Mouse (Mus musculus): ENCODE results near the gene Plpp7.

Plpp7 gene

DNA sequence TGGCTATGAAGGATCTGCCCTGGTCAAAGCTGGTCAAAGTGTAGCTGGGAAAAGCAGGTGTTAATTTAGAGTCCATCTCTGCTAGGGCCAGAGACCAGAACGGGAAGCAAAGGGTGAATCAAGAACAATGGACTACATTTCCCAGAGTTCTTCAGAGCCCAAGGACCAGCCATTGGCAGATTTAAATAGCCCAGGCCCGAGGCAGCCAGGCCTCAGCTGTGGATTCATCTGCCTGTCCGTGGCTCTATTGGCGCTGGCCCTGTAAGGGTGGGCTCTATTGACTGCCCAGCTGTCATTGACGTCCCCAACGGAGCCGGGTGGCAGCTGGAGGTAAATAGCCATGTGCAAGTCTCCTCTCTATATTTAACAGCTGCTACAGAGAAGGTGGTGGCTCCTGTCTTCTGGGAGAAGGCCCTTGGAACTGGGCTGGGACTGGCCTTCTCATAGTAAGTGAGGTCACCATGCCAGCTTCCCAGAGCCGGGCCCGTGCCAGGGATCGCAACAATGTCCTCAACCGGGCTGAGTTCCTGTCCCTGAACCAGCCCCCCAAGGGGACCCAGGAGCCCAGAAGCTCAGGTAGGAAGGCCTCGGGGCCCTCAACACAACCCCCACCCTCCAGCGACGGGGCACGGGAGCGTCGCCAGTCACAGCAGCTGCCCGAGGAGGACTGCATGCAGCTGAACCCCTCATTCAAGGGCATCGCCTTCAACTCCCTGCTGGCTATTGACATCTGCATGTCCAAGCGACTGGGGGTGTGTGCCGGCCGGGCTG lies at the start of gene Plpp7:
TSS of gene Plpp7 (plus strand) at position 178 of the 771 bp plus-strand sequence.
- in situ Hi-C loops (cut with MboI; ENCODE audit: unreplicated experiment in 2 of 2), result no loop called here

DNA sequence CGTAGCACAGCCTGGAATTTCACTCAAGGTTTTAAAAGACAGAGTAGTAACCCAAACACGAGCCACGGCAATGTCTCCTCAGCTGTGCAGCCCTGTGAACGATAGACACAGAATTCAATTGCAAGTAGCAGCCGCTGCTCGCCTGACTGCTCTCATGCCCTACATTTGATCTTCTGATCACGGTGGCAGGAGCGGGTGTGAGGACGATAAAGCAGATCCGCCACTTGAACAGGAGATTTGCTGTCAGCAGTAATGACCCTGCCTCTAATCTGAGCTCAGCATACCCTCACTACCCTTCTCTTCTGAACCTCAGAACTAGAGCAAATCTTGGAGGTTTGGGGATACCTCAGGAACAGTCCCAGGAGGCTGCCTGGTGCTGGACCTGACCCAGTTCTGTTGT lies 49.3 kb upstream of the Plpp7 start:
- in situ Hi-C loops (cut with MboI; ENCODE audit: unreplicated experiment in 2 of 2), result no loop called here

GRCm38 (mm10) chr2:32047323-32047722 lies 48.0 kb upstream of the Plpp7 start:
- in situ Hi-C loops (cut with MboI; ENCODE audit: unreplicated experiment in 2 of 2), result no loop called here

GRCm38 (mm10) chr2:32051791-32052190 lies 43.5 kb upstream of the Plpp7 start:
- in situ Hi-C loops (cut with MboI; ENCODE audit: unreplicated experiment in 2 of 2), result no loop called here

- in situ Hi-C loops (cut with MboI; ENCODE audit: unreplicated experiment in 2 of 2), result no loop called here
These were observed 42.9 kb upstream of the Plpp7 start for GRCm38 (mm10) chr2:32052418-32052817.

DNA sequence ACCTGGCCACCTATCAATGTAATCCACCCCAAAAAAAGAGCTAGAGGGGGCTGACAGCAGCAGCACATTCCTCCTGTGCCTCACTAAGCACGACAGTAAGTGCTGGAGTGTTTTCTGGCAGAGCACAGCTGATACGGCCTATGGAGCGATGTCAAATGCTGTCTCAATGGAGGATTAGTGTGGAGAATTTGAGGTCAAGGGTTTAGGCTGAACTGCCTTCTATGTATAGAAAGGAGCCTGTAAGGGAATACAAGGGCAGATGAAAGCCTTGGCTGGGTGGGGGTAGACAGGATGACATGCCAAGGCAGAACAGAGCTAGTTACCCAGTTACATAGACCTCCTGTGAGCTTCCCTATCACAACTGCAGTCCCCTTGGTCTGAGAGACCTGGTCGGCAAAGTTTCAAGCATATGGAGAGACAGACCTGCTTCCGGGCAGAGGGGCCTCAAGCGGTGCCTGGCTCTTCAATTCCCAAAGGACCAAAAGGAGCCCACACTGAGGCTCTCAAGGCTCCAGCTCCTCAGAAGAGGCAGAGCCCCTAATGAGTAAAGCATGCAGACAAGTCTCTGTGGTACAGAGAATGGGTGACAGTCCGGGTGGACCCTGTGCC lies 39.9 kb upstream of the Plpp7 start:
- in situ Hi-C loops (cut with MboI; ENCODE audit: unreplicated experiment in 2 of 2), result no loop called here

DNA sequence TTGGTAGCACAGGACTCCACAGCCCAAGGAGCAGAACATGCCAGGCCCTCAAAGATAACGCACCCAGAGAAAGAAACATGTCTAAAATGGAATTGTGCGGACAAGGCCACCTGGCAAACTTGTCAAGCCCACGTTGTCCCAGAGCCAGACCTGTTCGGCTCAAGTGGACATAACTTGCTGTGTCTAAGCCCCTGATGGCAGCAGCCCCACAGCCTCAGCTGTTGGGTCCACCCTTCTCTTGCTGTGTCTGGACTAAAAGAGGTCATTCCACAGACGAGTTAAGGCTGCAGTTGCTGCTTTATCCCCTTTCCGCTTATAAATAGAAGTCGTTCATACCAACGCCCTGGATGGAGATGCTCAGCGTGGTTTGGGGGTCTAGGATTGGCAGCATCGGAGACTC lies 38.8 kb upstream of the Plpp7 start:
- in situ Hi-C loops (cut with MboI; ENCODE audit: unreplicated experiment in 2 of 2), result no loop called here

DNA sequence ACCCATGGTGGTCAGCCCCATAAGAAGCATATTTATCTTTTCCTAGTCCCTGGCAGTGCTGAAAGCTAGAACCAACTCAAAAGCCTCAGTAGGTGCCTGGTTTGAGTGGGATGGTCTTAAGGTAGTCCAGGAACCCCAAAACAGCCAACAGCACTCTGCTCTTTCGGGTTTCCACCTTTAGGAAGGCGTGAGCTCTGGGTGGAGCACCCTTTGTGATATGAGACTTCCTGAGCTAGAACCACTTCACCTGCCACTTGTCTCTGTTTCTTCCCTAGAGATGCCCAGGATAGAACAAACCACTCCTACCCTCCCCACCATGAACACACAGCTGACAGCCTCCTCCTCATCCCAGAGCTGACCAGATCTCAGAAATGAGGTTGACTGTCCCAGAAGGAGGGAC lies 38.0 kb upstream of the Plpp7 start:
- in situ Hi-C loops (cut with MboI; ENCODE audit: unreplicated experiment in 2 of 2), result no loop called here

DNA sequence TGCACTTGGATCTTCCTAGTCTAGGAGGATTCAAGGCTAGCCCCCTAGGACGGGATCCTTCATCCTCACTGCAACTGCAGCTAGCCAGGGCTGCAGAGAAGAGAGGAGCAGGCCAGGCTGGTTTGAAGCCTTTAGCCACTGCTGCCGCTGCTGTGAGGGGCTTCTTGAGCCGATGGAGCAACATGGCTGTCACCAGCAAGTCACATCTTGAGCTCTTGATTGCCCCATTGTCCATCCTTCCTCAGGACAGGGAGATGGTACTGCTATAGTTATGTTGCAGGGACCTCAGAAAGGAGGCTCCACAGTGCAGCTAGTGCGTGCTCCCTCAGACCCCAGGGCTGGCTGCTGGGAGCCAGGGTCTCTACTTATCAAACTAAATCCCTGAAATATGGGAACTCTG lies 37.5 kb upstream of the Plpp7 start:
- in situ Hi-C loops (cut with MboI; ENCODE audit: unreplicated experiment in 2 of 2), result no loop called here

DNA sequence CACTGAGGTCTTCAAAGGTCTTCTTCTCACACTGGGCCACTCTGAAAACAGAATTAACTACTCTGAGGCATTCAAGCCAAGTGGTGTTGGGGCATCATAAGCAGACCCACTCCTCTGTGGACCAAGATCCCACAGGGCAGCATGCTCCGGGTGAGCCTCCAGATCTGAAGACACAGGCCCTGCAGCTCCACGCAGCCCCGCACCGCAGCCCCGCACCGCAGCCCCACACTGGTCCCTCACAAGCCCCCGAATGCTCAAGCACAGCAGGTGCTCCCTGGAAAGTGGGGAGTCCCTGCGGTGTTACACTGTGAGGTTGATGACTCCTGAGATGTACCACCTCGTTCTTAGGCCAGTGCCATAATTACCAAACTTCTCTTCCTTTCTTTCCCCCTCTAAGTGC lies 37.1 kb upstream of the Plpp7 start:
- in situ Hi-C loops (cut with MboI; ENCODE audit: unreplicated experiment in 2 of 2), result no loop called here

GRCm38 (mm10) chr2:32058716-32059115 lies 36.6 kb upstream of the Plpp7 start:
- in situ Hi-C loops (cut with MboI; ENCODE audit: unreplicated experiment in 2 of 2), result no loop called here

DNA sequence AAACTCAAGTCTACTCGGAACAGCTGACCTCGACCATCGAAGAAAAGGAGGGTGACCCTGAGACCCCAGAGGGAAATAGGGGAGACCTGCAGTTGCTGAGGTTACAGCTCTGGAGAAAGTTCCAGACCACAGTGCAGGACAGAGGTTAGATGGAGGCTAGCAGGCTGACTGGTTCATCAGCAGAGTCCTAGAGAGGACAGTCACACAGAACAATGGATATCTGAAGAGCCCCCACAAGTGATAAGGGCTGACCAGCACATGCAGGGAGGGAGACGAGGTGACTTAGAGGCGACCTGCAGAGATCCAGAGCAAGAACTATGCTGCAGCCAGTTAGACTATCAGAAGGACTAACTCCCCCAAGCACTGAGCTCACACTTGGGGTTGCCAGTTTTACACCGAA lies 35.7 kb upstream of the Plpp7 start:
- in situ Hi-C loops (cut with MboI; ENCODE audit: unreplicated experiment in 2 of 2), result no loop called here

DNA sequence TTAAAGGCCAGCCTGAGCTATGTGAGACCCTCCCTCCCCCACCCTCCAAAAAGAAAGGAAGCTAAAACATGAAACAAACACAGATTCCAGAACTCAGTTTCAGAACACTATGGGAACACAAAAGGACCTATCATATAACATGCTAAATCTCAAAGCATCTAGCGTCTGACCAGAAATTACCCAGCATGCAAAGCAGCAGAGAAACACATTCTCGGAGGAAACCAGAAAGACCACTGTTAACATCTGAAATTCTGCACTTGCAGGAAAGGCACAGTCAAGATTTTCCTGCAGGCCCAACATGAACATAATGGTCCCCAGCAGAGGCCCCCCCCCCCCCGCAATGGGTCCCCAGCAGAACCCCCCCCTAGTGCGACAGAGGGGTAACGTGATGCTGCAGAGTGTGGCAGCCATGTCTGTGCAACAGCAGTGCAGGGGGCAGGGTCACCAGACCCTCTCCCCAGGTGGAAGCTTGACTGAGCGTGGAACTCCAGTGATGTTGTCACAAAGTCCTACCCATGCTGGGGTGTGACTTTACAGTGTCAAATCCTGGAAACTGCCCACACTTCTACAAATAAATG lies 35.0 kb upstream of the Plpp7 start:
- in situ Hi-C loops (cut with MboI; ENCODE audit: unreplicated experiment in 2 of 2), result no loop called here

DNA sequence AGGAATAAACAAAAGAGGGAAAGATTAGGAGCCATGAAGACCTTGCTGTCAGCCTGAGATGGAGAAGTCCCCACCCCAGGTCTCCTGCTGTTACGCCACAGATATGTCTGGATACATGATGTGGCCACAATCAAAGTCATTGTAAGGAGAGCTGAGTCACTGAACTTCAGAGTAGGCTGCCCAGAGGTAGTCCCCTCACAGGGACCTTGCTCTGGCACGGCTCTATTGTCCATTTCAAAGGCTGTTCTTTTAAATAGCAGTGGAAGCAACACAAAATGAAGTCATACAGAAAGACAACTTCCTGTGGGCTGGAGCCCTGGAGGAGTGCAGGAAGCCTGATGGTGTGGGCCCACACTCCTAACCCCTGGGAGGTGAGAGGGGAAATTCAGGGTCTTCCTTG lies 34.1 kb upstream of the Plpp7 start:
- in situ Hi-C loops (cut with MboI; ENCODE audit: unreplicated experiment in 2 of 2), result no loop called here

DNA sequence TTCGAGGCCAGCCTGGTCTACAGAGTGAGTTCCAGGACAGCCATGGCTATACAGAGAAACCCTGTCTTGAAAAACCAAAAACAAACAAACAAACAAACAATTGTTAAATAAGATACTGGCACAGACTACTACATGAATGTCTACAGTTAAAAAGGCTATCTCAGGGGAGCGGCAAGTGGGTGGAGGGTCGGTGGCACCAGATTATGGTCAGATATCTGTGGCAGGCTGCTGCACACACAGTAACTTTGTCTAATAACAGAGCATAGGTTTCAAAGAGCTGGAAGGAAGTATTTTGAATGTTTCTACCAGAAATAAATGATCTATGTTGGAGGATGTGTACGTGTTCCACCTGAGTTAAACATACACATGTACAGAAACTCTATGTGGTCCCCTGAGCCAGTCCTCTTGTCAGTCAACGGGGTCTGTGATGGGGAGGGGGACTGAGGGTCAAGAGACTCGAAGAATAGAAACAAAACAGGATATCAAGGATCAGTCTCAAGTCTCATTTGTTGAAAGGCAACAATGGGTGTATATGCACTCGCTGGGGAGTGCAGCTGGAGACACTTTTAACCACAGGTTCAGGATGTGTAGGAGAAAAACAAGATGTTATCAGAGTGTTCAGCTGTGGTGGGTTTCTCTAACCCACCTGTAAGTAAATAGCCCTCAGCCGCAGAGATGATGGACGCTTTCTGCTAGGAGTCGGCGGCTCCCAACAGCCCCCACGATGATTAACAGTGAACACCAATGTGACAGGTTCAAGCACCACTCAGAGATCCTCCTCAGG lies 33.4 kb upstream of the Plpp7 start:
- in situ Hi-C loops (cut with MboI; ENCODE audit: unreplicated experiment in 2 of 2), result no loop called here

GRCm38 (mm10) chr2:32062626-32063410 lies 32.5 kb upstream of the Plpp7 start:
- in situ Hi-C loops (cut with MboI; ENCODE audit: unreplicated experiment in 2 of 2), result no loop called here

- in situ Hi-C loops (cut with MboI; ENCODE audit: unreplicated experiment in 2 of 2), result no loop called here
These were observed 31.7 kb upstream of the Plpp7 start for GRCm38 (mm10) chr2:32063451-32064151.

GRCm38 (mm10) chr2:32064913-32065312 lies 30.4 kb upstream of the Plpp7 start:
- in situ Hi-C loops (cut with MboI; ENCODE audit: unreplicated experiment in 2 of 2), result no loop called here

GRCm38 (mm10) chr2:32065371-32065791 lies 29.9 kb upstream of the Plpp7 start:
- in situ Hi-C loops (cut with MboI; ENCODE audit: unreplicated experiment in 2 of 2), result no loop called here

- in situ Hi-C loops (cut with MboI; ENCODE audit: unreplicated experiment in 2 of 2), result no loop called here
These were observed 29.3 kb upstream of the Plpp7 start for GRCm38 (mm10) chr2:32066005-32066404.
